Comparison of ENCODE assay signal across 10 mouse cellular contexts in genomic region chr13:98025162-98025561, GRCm38 (mm10).
DNase-seq lines count a peak whose midpoint lies in the region; ATAC-seq and TF ChIP-seq lines count a peak whose summit lies in the region.
"Had no signal": no experiment of that assay in that cellular context is flagged by ENCODE, and none has a peak within 500 bp of the region (broad histone marks: within the 10 kb centered on the region; RNA-seq: fewer than 3 reads in every experiment).

No protein-coding gene starts in this region.

- no peak overlapping the region for H3K27ac ChIP-seq in heart, embryonic 13.5 days (replicated peaks)
- no peak overlapping the region for H3K27ac ChIP-seq in heart, embryonic 10.5 days
- H3K27ac ChIP-seq in thymus, adult 2 months (ENCODE audit: control insufficient read depth, insufficient read depth, low read length), result no peak overlapping the region
- H3K27ac ChIP-seq: embryonic facial prominence, embryonic 15.5 days had no signal

- no peak overlapping the region for H3K4me3 ChIP-seq in heart, embryonic 13.5 days
- no peak overlapping the region; the same call in 1 of the 2 replicates for H3K4me3 ChIP-seq in heart, embryonic 10.5 days
- H3K4me3 ChIP-seq in thymus, adult 2 months (ENCODE audit: control insufficient read depth, insufficient read depth, low read length), result no peak overlapping the region
- H3K4me3 ChIP-seq: embryonic facial prominence, embryonic 15.5 days; megakaryocyte, embryonic 14.5 days had no signal

- no peaks in the 10 kb centered on the region for H3K36me3 ChIP-seq in heart, embryonic 13.5 days
- H3K36me3 ChIP-seq in heart, embryonic 10.5 days, result no peaks in the 10 kb centered on the region
- H3K36me3 ChIP-seq in thymus, adult 2 months (ENCODE audit: control insufficient read depth, insufficient read depth, low read length), result no peaks in the 10 kb centered on the region
- H3K36me3 ChIP-seq: embryonic facial prominence, embryonic 15.5 days had no signal

- intact Hi-C loops in left cerebral cortex, postnatal 4 days (cut with DNase I), result no loop called here

- no peak for ATAC-seq in heart, embryonic 13.5 days (ENCODE audit: extremely low read depth, insufficient number of reproducible peaks, low FRiP score, low TSS enrichment)
- ATAC-seq in frontal cortex, adult (ENCODE audit: low TSS enrichment), result no peak

- WGBS in heart, embryonic 13.5 days, result 74% methylated on average over 7 of the region's 7 CpGs
- WGBS in heart, embryonic 10.5 days, result 73% methylated on average over 7 of the region's 7 CpGs
- WGBS in thymus, adult 2 months, result 91% methylated on average over 7 of the region's 7 CpGs

- peaks cover 28% of the 10 kb centered on the region for H3K4me1 ChIP-seq in heart, embryonic 13.5 days
- H3K4me1 ChIP-seq in heart, embryonic 10.5 days, result peaks cover 12% of the 10 kb centered on the region; the same call in 1 of the 2 replicates
- 0 out of 2 replicates have a peak, but pooled peaks cover 4% of the 10 kb centered on the region for H3K4me1 ChIP-seq in thymus, adult 2 months (replicated peaks; ENCODE audit: control insufficient read depth, insufficient read depth, low read length)
- H3K4me1 ChIP-seq: megakaryocyte, embryonic 14.5 days had no signal

- H3K9ac ChIP-seq in heart, embryonic 13.5 days, result no peak overlapping the region
- H3K9ac ChIP-seq: embryonic facial prominence, embryonic 15.5 days had no signal

- no peak for DNase-seq in heart, embryonic 10.5 days (ENCODE audit: low spot score)
- peak; percentile 33 for DNase-seq in thymus, adult 2 months
- DNase-seq in thymus, adult 18-20 months, result no peak
- peak; percentile 28 for DNase-seq in heart, postnatal 4 days
- no peak for DNase-seq in right cerebral cortex, adult 2 months (ENCODE audit: low spot score in 2 of 2)
- DNase-seq in left cerebral cortex, postnatal 4 days, result no peak

- TF ChIP-seq POLR2A in thymus, adult 2 months (IDR thresholded peaks at IDR 0.05; ENCODE audit: control insufficient read depth, extremely low read depth, insufficient read depth, low read length, poor library complexity), result no peak

- no peaks in the 10 kb centered on the region for H3K9me3 ChIP-seq in heart, embryonic 13.5 days
- H3K9me3 ChIP-seq in heart, embryonic 10.5 days, result no peaks in the 10 kb centered on the region
- H3K9me3 ChIP-seq: embryonic facial prominence, embryonic 15.5 days had no signal

- TF ChIP-seq CTCF in thymus, adult 2 months (IDR thresholded peaks at IDR 0.05; ENCODE audit: borderline replicate concordance, control insufficient read depth, extremely low read depth, insufficient read depth, low read length, poor library complexity), result no peak

- H3K27me3 ChIP-seq in heart, embryonic 13.5 days (replicated peaks), result no peaks in the 10 kb centered on the region
- no peaks in the 10 kb centered on the region for H3K27me3 ChIP-seq in heart, embryonic 10.5 days (ENCODE audit: insufficient read depth, poor library complexity, severe bottlenecking)
- no peaks in the 10 kb centered on the region for H3K27me3 ChIP-seq in thymus, adult 2 months (ENCODE audit: control insufficient read depth, insufficient read depth, low read length)
- H3K27me3 ChIP-seq: embryonic facial prominence, embryonic 15.5 days had no signal

- H3K4me2 ChIP-seq in heart, embryonic 13.5 days, result peak overlapping the region; percentile 51
- H3K4me2 ChIP-seq: embryonic facial prominence, embryonic 15.5 days had no signal

Comparison
In these comparisons a context has a peak if more than half of its experiments do, and no peak if none do; other contexts are left out.
1. DNase-seq: peak in thymus, adult 2 months (single experiment) and heart, postnatal 4 days (single experiment); none in heart, embryonic 10.5 days (single experiment), thymus, adult 18-20 months (0 of 2), right cerebral cortex, adult 2 months (0 of 2) and left cerebral cortex, postnatal 4 days (single experiment).